Mouse (Mus musculus) cerebellum, adult 2 months (tissue): Measurements from ENCODE around the gene Pdss2.

Experiments
- CTCF ChIP-seq: fragments of 200-500 bp; IDR thresholded peaks from 2 replicates; pipeline ENCODE4 v1.5.1; 2011; ENCODE audit warnings: low read depth, mild to moderate bottlenecking, control low read depth, low read length, moderate library complexity, borderline replicate concordance; ENCODE audit not compliant: insufficient read depth
- POLR2A ChIP-seq: fragments of 200-500 bp; IDR thresholded peaks from 2 replicates; pipeline ENCODE4 v1.6.1; 2011; ENCODE audit warnings: low read length, control low read depth, borderline replicate concordance; ENCODE audit not compliant: insufficient read depth

- TF ChIP-seq CTCF = no peak
- TF ChIP-seq POLR2A = no peak
Observed at GRCm38 (mm10) chr10:43180313-43180912, 40.9 kb upstream of the Pdss2 start.
